22 mouse cellular contexts compared by ENCODE assay signal in genomic region chr2:169749331-169749945, GRCm38 (mm10).
DNase-seq lines count a peak whose midpoint lies in the region; ATAC-seq and TF ChIP-seq lines count a peak whose summit lies in the region.
"Had no signal": no experiment of that assay in that cellular context is flagged by ENCODE, and none has a peak within 500 bp of the region (broad histone marks: within the 10 kb centered on the region; RNA-seq: fewer than 3 reads in every experiment).

No protein-coding gene starts in this region.

- no peaks in the 10 kb centered on the region for H3K27me3 ChIP-seq in intestine, embryonic 15.5 days (replicated peaks)
- H3K27me3 ChIP-seq in intestine, postnatal 0 days (replicated peaks; ENCODE audit: control insufficient read depth, insufficient read depth, low read length) = no peaks in the 10 kb centered on the region
- H3K27me3 ChIP-seq in liver, postnatal 0 days (ENCODE audit: insufficient read depth, low read length) = no peaks in the 10 kb centered on the region
- H3K27me3 ChIP-seq in embryonic facial prominence, embryonic 10.5 days (replicated peaks; ENCODE audit: low read depth, poor library complexity, severe bottlenecking) = no peaks in the 10 kb centered on the region
- H3K27me3 ChIP-seq: embryonic facial prominence, embryonic 12.5 days; forebrain, embryonic 12.5 days; heart, embryonic 13.5 days; limb, embryonic 12.5 days; neural tube, embryonic 15.5 days had no signal

- H3K36me3 ChIP-seq in intestine, embryonic 15.5 days = no peaks in the 10 kb centered on the region
- no peaks in the 10 kb centered on the region for H3K36me3 ChIP-seq in intestine, postnatal 0 days (ENCODE audit: control insufficient read depth, insufficient read depth)
- no peaks in the 10 kb centered on the region for H3K36me3 ChIP-seq in liver, postnatal 0 days (replicated peaks; ENCODE audit: insufficient read depth, low read length)
- no peaks in the 10 kb centered on the region for H3K36me3 ChIP-seq in embryonic facial prominence, embryonic 10.5 days (replicated peaks)
- H3K36me3 ChIP-seq: embryonic facial prominence, embryonic 12.5 days; forebrain, embryonic 12.5 days; heart, embryonic 13.5 days; limb, embryonic 12.5 days; neural tube, embryonic 15.5 days had no signal

- H3K9me3 ChIP-seq in intestine, embryonic 15.5 days = no peaks in the 10 kb centered on the region
- no peaks in the 10 kb centered on the region for H3K9me3 ChIP-seq in intestine, postnatal 0 days (ENCODE audit: control insufficient read depth)
- no peaks in the 10 kb centered on the region for H3K9me3 ChIP-seq in liver, postnatal 0 days (ENCODE audit: low read length)
- 0 out of 2 replicates have a peak, but pooled peaks cover 7% of the 10 kb centered on the region for H3K9me3 ChIP-seq in embryonic facial prominence, embryonic 10.5 days
- H3K9me3 ChIP-seq: heart, embryonic 13.5 days; neural tube, embryonic 15.5 days had no signal

- DNase-seq in liver, postnatal 0 days = no peak
- DNase-seq in liver (no peak), adipocyte (ENCODE audit: low spot score) (no peak)
- no peak for DNase-seq in embryonic facial prominence, embryonic 10.5 days (ENCODE audit: low spot score)
- no peak for DNase-seq in left cerebral cortex, adult 2 months (ENCODE audit: extremely low spot score in 1 of 2, low spot score in 2 of 2)
- DNase-seq: cerebellum, adult 18-20 months; heart, postnatal 36 days; layer of hippocampus, postnatal 36 days; midbrain, embryonic 14.5 days; right cerebral cortex, postnatal 25 days; thymus, postnatal 36 days had no signal

- no peak for ATAC-seq in intestine, embryonic 15.5 days
- no peak for ATAC-seq in intestine, postnatal 0 days
- ATAC-seq in liver, postnatal 0 days = no peak
- ATAC-seq in hematopoietic stem cell, adult 5-6 weeks (replicated peaks in 1 of 2; ENCODE audit: insufficient read depth in 1 of 2, low FRiP score in 2 of 2, low TSS enrichment in 1 of 2, low read depth in 1 of 2, poor library complexity in 2 of 2, severe bottlenecking in 2 of 2) = peak; percentile 21 to 46; a peak in 2 of 4 replicates
- ATAC-seq: hindbrain, postnatal 0 days; lung, postnatal 0 days had no signal

- no peak for TF ChIP-seq EP300 in liver, postnatal 0 days (IDR thresholded peaks at IDR 0.05; ENCODE audit: low read depth)

- H3K4me1 ChIP-seq in intestine, embryonic 15.5 days (replicated peaks) = peaks cover 22% of the 10 kb centered on the region
- peaks cover 10% of the 10 kb centered on the region for H3K4me1 ChIP-seq in intestine, postnatal 0 days (replicated peaks; ENCODE audit: control insufficient read depth, insufficient read depth, low read length)
- H3K4me1 ChIP-seq in liver, postnatal 0 days (ENCODE audit: insufficient read depth) = peaks cover 3% of the 10 kb centered on the region; the same call in 1 of the 2 replicates
- peaks cover 22% of the 10 kb centered on the region for H3K4me1 ChIP-seq in embryonic facial prominence, embryonic 10.5 days

- no peak overlapping the region for H3K4me2 ChIP-seq in intestine, embryonic 15.5 days (replicated peaks)
- no peak overlapping the region for H3K4me2 ChIP-seq in intestine, postnatal 0 days (replicated peaks; ENCODE audit: low read depth)
- no peak overlapping the region for H3K4me2 ChIP-seq in liver, postnatal 0 days (ENCODE audit: low read depth, low read length)
- H3K4me2 ChIP-seq: embryonic facial prominence, embryonic 12.5 days; forebrain, embryonic 12.5 days; heart, embryonic 13.5 days; limb, embryonic 12.5 days; neural tube, embryonic 15.5 days had no signal

- peak overlapping the region; percentile 70; the same call in 1 of the 2 replicates for H3K27ac ChIP-seq in intestine, embryonic 15.5 days
- H3K27ac ChIP-seq in intestine, postnatal 0 days (ENCODE audit: low read depth, low read length) = no peak overlapping the region
- peak overlapping the region; percentile 39; the same call in 1 of the 2 replicates for H3K27ac ChIP-seq in liver, postnatal 0 days (ENCODE audit: low read depth)
- H3K27ac ChIP-seq in embryonic facial prominence, embryonic 10.5 days (replicated peaks) = 0 out of 2 replicates have a peak overlapping the region, but pooled peaks have one; percentile 24
- H3K27ac ChIP-seq in left cerebral cortex, adult 2 months = no peak overlapping the region
- H3K27ac ChIP-seq: embryonic facial prominence, embryonic 12.5 days; forebrain, embryonic 12.5 days; hindbrain, postnatal 0 days had no signal

- no peak overlapping the region for H3K9ac ChIP-seq in intestine, embryonic 15.5 days
- no peak overlapping the region for H3K9ac ChIP-seq in intestine, postnatal 0 days (ENCODE audit: low read depth, low read length)
- H3K9ac ChIP-seq in liver, postnatal 0 days (replicated peaks) = no peak overlapping the region
- H3K9ac ChIP-seq: embryonic facial prominence, embryonic 12.5 days; forebrain, embryonic 12.5 days; heart, embryonic 13.5 days; limb, embryonic 12.5 days; neural tube, embryonic 15.5 days had no signal

- no peak overlapping the region for H3K4me3 ChIP-seq in intestine, embryonic 15.5 days (replicated peaks)
- H3K4me3 ChIP-seq in intestine, postnatal 0 days (ENCODE audit: low read depth, low read length) = no peak overlapping the region
- H3K4me3 ChIP-seq in liver, postnatal 0 days (ENCODE audit: low read depth, low read length) = no peak overlapping the region
- H3K4me3 ChIP-seq in embryonic facial prominence, embryonic 10.5 days = no peak overlapping the region
- H3K4me3 ChIP-seq in left cerebral cortex, adult 2 months = no peak overlapping the region
- H3K4me3 ChIP-seq: embryonic facial prominence, embryonic 12.5 days; forebrain, embryonic 12.5 days; heart, embryonic 13.5 days; limb, embryonic 12.5 days; myocyte; neural tube, embryonic 15.5 days had no signal

- intact Hi-C loops in left cerebral cortex, adult 2 months (cut with DNase I) = no loop called here

- no peak for TF ChIP-seq CTCF in intestine, postnatal 0 days (IDR thresholded peaks at IDR 0.05; ENCODE audit: low read depth)
- TF ChIP-seq CTCF in liver, postnatal 0 days (IDR thresholded peaks at IDR 0.05; ENCODE audit: low read depth) = no peak
- no peak for TF ChIP-seq CTCF in left cerebral cortex, adult 2 months (IDR thresholded peaks at IDR 0.05)

- WGBS in intestine, embryonic 15.5 days = 51% methylated on average over 16 of the region's 16 CpGs
- 62% methylated on average over 16 of the region's 16 CpGs for WGBS in intestine, postnatal 0 days
- 67% methylated on average over 16 of the region's 16 CpGs for WGBS in liver, postnatal 0 days (ENCODE audit: insufficient replicate concordance)
- WGBS in embryonic facial prominence, embryonic 10.5 days = 92% methylated on average over 16 of the region's 16 CpGs

Comparison
In these comparisons a context has a peak if more than half of its experiments do, and no peak if none do; other contexts are left out.
1. H3K27ac ChIP-seq: peak in intestine, embryonic 15.5 days (single experiment), liver, postnatal 0 days (single experiment) and embryonic facial prominence, embryonic 10.5 days (single experiment); none in intestine, postnatal 0 days (single experiment) and left cerebral cortex, adult 2 months (single experiment).
2. ATAC-seq: peak in hematopoietic stem cell, adult 5-6 weeks (2 of 2); none in intestine, embryonic 15.5 days (single experiment), intestine, postnatal 0 days (single experiment) and liver, postnatal 0 days (single experiment).